Mouse (Mus musculus) E14TG2a.4 (cell line): ENCODE measurements around the gene Otop3.

Source experiments
- H3K27me3 ChIP-seq: 2 replicates; pipeline ENCODE4 v1.6.1; 2014; ENCODE audit warnings: low read length, control low read depth; ENCODE audit not compliant: insufficient read depth
- H3K36me3 ChIP-seq: 2 replicates; pipeline ENCODE4 v1.6.1; 2014; ENCODE audit warnings: low read length, control low read depth; ENCODE audit not compliant: insufficient read depth
- H3K4me1 ChIP-seq: replicated peaks from 2 replicates; pipeline ENCODE4 v1.6.1; 2014; ENCODE audit warnings: low read depth, low read length, control low read depth
- H3K4me3 ChIP-seq: replicated peaks from 2 replicates; pipeline ENCODE4 v1.5.1; 2014; ENCODE audit warnings: mild to moderate bottlenecking, low read length
- H3K9me3 ChIP-seq: 2 replicates; pipeline ENCODE4 v1.6.1; 2014; ENCODE audit warnings: low read length, control low read depth
- CTCF ChIP-seq: conservative IDR thresholded peaks from 2 replicates; pipeline ENCODE4 v1.5.1; 2014; ENCODE audit warnings: low read length
- NANOG ChIP-seq: IDR thresholded peaks from 2 replicates; pipeline ENCODE4 v1.6.1; 2014; ENCODE audit warnings: borderline replicate concordance, low read length, mixed read lengths
- POU5F1 ChIP-seq: IDR thresholded peaks from 2 replicates; pipeline ENCODE4 v1.6.1; 2014; ENCODE audit warnings: low read length, borderline replicate concordance

The Otop3 gene

DNA sequence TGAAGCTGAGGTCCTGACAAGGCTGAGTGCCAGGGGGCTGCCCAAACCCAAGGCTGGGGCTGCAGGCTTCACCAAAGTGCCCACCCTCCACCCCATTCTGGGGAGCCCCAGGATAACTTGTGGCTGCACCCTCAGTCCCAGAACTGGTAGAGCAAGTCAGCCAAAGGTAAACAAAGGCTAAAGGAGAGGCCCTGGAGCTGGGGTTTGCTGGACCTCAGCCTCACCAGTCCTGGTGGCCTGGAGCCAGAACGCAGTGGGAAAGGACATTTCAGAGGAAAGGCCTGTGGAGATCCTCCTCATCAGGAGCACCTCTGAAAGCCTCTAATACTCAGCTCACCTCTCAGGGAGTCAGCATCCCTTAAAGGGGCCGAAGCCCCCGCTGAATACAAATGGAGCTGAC lies 29.6 kb downstream of the Otop3 start:
- H3K4me3 ChIP-seq = no peak overlapping the region
- TF ChIP-seq NANOG (no peak), POU5F1 (no peak), CTCF (no peak)
- peaks cover 64% of the 10 kb centered on the region for H3K27me3 ChIP-seq
- H3K4me1 ChIP-seq = peaks cover 25% of the 10 kb centered on the region
- no peaks in the 10 kb centered on the region for H3K36me3 ChIP-seq
- H3K9me3 ChIP-seq = no peaks in the 10 kb centered on the region

DNA sequence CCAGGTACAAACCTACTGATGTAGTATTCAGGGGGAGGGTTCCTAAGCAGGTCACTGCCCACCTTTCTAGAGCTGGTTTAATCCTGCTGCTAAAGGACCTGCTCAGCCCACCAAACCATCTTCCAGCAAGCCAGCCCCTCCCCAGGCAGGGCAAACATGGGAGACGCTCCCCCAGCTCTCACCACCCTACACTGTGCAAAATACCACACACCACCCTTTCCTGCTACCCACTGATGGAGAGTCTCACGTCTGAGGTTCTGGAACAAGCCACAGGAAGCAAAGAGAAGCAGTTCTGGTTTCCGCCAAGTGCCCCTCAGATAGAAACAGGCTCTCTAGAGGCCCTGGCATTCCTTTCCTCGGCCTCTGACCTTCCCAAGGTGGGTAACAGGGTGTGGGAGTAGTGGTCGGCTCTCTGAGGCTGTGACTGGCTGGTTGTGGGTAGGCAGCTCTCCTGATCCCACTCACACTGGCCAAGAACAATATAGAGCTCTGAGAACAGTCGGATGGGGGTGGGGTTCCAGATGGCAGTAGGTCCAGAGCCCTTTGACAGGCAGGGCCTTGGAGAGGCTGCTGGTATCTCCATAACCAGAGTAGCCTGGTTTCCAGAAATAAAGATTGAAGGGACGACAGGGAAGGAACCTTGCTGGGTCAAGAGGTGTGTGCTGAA lies 31.6 kb downstream of the Otop3 start:
- no peak for TF ChIP-seq CTCF
- TF ChIP-seq NANOG = no peak
- TF ChIP-seq POU5F1 = no peak
- H3K4me1 ChIP-seq = peaks cover 17% of the 10 kb centered on the region
- peaks cover 76% of the 10 kb centered on the region for H3K27me3 ChIP-seq

DNA sequence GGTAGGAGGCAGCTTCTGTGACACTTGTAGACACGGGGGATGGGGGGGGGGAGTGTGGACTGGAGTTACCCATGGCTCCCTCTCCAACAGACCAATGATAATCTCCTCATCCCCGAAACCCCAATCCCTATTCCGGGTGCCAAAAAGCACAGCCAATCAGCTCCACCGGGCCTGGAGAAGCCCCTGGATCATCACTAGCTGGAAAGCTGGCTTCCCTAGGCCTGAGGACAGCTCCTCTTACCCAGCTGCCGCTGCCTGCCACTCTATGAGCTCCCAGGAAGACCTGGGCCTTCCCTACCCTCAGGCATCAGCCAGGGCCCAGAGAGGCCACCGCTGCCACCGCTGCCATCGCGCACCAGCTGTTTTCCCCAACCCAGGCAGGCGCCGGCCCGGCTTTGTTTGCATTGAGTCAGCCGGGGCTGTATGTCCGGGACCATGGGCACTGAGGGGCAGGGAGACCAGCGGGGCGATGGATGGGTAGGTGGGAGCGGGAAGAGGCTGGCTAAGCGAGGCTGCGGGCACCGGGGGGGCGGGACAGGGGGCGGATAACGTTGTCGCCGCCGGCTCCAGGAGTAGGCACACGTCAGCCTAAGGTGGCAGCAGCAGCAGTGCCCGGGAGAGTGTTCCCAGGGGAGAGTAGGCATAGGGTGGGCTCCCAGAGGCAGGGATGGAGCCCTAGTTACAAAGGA lies 32.3 kb downstream of the Otop3 start:
- Histone ChIP-seq H3K9me3 (no peaks in the 10 kb centered on the region), H3K4me1 (peaks cover 17% of the 10 kb centered on the region), H3K27me3 (peaks cover 79% of the 10 kb centered on the region), H3K36me3 (no peaks in the 10 kb centered on the region), H3K4me3 (peak overlapping the region; percentile 83)
- TF ChIP-seq POU5F1 (no peak), CTCF (no peak), NANOG (no peak)

More for the DNA sequence above, 31.6 kb downstream of the Otop3 start:
- no peaks in the 10 kb centered on the region for H3K36me3 ChIP-seq
- H3K9me3 ChIP-seq = no peaks in the 10 kb centered on the region
- peak overlapping the region; percentile 83 for H3K4me3 ChIP-seq

DNA sequence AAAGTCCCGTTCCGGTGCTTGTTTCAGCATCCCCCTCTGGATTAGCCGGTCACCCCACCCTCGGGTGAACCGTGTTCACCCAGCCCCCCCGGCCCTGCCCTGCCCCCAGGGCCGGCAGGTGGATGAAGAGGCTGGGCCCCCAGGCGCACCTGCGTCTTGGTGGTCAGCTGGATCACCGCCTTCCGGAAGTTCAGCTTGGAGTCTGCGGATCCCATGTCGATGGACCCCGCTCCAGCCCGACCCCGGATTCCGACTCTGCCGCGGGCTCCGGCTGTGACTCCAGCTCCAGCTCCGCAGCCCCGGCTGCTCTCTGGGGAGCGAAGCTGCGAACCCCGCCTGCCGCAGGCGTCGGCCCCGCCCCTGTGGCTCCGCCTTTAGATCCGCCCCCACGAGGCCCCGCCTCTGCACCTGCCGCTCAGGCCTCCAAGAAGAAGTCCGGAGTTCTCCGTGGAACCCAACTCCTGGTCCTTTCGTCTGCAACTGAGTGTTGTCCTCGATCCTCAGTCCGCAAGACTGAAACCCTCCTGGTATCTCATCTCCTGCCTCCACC lies 32.9 kb downstream of the Otop3 start, which contains the start of gene Hid1:
TSS of gene Hid1 (minus strand) at position 362 of the 550 bp plus-strand sequence.
- Histone ChIP-seq H3K9me3 (no peaks in the 10 kb centered on the region), H3K27me3 (peaks cover 79% of the 10 kb centered on the region), H3K4me1 (peaks cover 17% of the 10 kb centered on the region), H3K36me3 (no peaks in the 10 kb centered on the region), H3K4me3 (peak within 1 kb of the TSS; percentile 83)
- TF ChIP-seq CTCF = no peak
- TF ChIP-seq NANOG = no peak
- no peak for TF ChIP-seq POU5F1

DNA sequence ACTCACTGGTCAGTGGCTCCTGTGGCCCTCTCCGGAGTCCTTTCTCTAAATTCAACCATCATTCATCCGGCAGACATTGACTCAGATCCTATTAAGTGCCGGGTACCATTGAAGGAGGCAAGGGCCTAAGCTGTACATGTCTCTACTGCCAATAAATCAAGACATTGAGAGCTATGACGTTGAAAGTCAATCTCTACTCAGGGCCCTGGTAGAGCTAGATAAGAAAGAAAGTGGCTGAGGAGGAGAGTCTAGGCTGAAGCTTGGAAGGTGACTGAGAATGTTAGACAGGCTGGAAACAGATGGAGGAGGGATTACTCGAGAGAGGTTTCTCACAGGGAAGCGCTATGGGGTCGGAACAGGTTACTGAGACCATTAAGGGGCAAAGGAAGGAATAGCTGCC lies 35.8 kb downstream of the Otop3 start:
- Histone ChIP-seq H3K4me3 (no peak overlapping the region), H3K9me3 (no peaks in the 10 kb centered on the region), H3K36me3 (no peaks in the 10 kb centered on the region), H3K4me1 (peaks cover 27% of the 10 kb centered on the region), H3K27me3 (peaks cover 89% of the 10 kb centered on the region)
- TF ChIP-seq NANOG = no peak
- TF ChIP-seq CTCF = no peak
- TF ChIP-seq POU5F1 = no peak

DNA sequence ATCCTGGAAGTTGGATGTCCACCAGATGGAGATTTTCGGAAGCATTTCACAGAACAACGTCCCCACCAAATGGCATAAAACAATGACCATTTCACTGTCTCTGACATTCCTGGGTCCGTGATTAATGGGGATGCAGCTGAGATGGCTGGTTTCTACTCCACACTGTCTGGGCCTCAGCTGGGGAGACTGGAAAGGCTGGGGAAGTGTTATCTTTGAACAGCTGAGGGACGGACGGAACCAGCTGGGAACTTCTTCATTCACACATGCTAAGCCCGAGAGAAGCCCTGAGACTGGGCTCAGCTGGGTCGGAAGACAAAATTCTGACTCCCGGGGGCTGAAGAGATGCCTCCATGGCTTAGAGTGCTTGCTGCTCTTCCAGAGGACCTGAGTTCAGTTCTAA lies 36.8 kb downstream of the Otop3 start:
- peaks cover 89% of the 10 kb centered on the region for H3K27me3 ChIP-seq
- TF ChIP-seq CTCF (no peak), NANOG (no peak), POU5F1 (no peak)
- H3K4me1 ChIP-seq = peaks cover 23% of the 10 kb centered on the region
- H3K36me3 ChIP-seq = no peaks in the 10 kb centered on the region
- no peaks in the 10 kb centered on the region for H3K9me3 ChIP-seq
- H3K4me3 ChIP-seq = no peak overlapping the region

DNA sequence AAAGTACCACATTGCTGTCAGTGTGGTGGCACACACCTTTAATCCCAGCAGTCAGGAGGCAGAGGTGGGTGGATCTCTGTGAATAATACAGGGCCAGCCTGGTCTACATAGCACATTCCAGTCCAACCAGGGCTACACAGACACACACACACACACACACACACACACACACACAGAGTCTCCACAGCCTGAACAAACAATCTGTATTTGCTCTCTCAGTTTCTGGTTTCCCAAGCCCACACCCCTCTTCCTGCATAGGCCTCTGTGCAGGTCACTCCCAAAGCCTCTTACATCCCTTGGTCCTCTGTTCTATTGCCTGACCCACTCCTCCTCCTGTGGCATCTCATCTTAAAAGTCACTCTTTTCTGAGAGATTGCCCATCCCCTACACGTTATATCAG lies 37.5 kb downstream of the Otop3 start:
- TF ChIP-seq POU5F1 (no peak), CTCF (no peak), NANOG (no peak)
- Histone ChIP-seq H3K9me3 (no peaks in the 10 kb centered on the region), H3K4me3 (no peak overlapping the region), H3K36me3 (no peaks in the 10 kb centered on the region), H3K4me1 (peaks cover 16% of the 10 kb centered on the region), H3K27me3 (peaks cover 87% of the 10 kb centered on the region)

DNA sequence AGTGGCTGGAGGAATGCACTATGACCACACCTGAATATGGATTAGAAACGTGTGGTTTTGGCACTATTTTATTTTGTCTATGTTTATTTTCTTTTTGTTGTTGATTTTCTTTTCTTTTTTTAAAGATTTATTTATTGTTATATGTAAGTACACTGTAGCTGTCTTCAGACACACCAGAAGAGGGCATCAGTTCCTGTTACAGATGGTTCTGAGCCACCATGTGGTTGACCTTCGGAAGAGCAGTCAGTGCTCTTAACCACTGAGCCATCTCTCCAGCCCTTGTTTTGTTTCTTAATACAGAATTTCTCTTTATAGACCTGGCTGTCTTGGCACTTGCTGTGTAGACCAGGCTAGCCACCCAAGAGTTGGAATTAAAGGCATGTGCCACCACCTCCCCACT lies 38.2 kb downstream of the Otop3 start:
- Histone ChIP-seq H3K27me3 (peaks cover 85% of the 10 kb centered on the region), H3K4me3 (no peak overlapping the region), H3K9me3 (no peaks in the 10 kb centered on the region), H3K36me3 (no peaks in the 10 kb centered on the region), H3K4me1 (peaks cover 11% of the 10 kb centered on the region)
- TF ChIP-seq NANOG (no peak), CTCF (no peak), POU5F1 (no peak)
